Mouse (Mus musculus) large intestine, adult 2 months (tissue): ENCODE results near the gene Cdca4. TPM values are rescaled to one million over a fixed set of nuclear protein-coding genes. Genes with fewer than 3 reads are reported as not detected.

Experiments used
- DNase-seq: peaks from one replicate; pipeline ENCODE4 v3.0.0-alpha.2; 2012; ENCODE audit warnings: low read depth, low spot score
- WGBS: fragments of 180-500 bp; shearing (Covaris S2); methylation state at CpG from one replicate; pipeline ENCODE4 v1.1.7; 2018; 5-methylcytosine and 5-hydroxymethylcytosine counted together
- polyA plus RNA-seq: library from polyadenylated mRNA; depleted of rRNA; stranded (reverse); fragments of >200 nt; gene quantifications from 2 replicates; pipeline ENCODE4 v1.2.3, GENCODE M21; 2012; rRNA removed

The Cdca4 gene
- 25.2 and 26.2 TPM in 2 replicates for polyA plus RNA-seq

DNA sequence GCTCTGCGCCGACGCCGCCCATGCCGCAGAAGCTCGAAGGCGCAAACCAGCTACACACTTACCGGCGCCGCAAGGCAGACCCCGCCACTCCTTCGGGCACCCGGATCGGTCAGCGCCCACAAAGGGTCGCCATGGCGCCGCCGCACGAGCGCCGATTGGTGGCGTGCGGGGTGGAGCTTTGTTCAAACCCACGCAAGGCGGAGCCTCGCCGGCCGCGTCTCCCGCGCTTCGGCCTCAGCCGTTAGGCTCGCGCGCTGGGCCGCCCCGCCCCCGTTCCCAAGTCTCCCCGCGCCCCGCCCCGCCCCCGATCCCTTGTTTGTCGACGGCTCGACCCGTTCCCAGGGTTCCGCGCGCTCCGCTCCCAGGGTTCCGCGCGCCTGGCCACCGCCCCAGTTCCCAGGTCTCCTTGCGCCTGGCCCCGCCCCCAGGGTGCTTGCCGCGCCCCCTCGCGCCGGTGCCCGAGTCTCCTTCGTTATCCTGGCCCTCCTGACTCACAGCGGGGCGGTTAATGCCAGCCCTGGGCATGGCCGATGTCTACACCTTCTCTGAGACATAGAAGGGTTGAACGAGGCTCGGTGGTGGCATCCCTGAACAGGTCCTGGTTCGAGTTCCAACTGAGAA is at the start of gene Cdca4:
Cdca4 (minus strand) TSS at position 180 of the 621 bp plus-strand sequence.
- peak; percentile 64 for DNase-seq
- WGBS, result 2% methylated on average over 70 of the region's 72 CpGs

DNA sequence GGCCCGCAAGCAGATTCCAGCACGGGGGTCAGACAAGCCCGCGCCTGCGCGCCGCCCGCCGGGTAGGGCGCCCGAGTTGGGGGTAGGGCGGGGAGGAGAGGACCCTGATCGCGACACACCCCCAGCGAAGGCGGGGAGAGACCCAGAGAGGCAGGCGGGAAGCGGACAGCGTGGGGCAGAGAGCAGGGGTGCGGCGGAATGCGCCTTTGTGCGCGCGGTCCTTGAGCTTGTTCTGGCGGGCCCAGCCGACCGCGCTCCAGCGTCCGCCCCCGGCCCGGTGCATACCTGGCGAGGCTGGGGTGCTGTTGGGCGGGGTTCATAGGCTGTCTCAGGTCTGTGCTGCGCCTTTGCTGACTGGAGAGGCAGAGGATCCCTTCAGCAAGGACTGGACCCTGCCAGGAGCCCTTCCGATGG is 48.4 kb upstream of the Cdca4 start:
- WGBS, result 4% methylated on average over 37 of the region's 37 CpGs
- DNase-seq, result no peak

DNA sequence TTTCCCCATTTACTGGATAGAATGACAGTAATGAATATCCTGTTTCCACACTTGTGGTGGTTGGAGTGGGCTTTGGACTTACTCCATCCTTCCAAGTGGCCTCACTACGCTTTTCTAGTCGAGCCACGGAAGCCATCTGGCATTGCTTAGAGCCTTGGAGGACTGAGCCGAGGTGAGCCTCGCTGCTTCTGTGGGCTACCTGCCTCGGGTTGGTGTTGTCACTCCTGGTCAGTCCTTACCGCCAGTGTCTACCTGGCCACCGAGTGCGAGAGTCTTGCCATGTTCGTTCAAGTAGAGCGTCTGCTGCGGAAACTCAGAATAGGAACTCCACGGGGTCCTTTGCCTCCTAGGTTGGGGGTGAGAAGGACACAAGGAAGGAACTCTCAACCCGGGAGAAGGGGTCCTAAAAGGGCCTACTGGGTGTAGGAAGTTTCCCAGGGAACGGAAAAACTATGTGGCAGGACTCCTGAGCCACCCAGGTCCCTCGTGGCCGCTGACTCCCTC is 47.9 kb upstream of the Cdca4 start:
- no peak for DNase-seq

GRCm38 (mm10) chr12:112876332-112877072 is 47.3 kb upstream of the Cdca4 start:
- peak; percentile 53 for DNase-seq
- WGBS, result 5% methylated on average over 28 of the region's 28 CpGs

More for the DNA sequence above, 47.9 kb upstream of the Cdca4 start:
- WGBS, result 9% methylated on average over 17 of the region's 17 CpGs

GRCm38 (mm10) chr12:112875225-112876013 is 46.2 kb upstream of the Cdca4 start:
- peak; percentile 55 for DNase-seq
- 25% methylated on average over 16 of the region's 16 CpGs for WGBS

DNA sequence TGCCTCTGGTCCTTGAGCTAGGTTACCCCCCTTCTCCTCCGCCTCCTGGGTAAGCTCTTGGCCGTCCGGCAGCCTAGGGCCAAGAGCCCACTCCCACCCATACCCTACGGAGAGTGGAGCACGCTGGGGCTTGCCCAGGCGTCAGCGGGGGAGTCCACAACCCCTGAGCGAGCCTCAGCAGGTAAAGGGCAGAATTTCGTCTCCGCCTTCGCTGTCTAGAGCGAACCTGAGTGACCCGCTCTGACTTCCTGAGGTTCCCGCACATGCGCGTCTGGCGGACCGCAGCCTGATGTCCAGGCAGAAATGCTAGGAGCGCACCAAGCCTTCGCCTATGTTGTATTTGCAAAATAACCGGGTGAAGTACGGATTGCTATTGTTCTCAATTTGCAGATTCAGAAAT is 45.0 kb upstream of the Cdca4 start:
- 31% methylated on average over 22 of the region's 22 CpGs for WGBS
- no peak for DNase-seq

DNA sequence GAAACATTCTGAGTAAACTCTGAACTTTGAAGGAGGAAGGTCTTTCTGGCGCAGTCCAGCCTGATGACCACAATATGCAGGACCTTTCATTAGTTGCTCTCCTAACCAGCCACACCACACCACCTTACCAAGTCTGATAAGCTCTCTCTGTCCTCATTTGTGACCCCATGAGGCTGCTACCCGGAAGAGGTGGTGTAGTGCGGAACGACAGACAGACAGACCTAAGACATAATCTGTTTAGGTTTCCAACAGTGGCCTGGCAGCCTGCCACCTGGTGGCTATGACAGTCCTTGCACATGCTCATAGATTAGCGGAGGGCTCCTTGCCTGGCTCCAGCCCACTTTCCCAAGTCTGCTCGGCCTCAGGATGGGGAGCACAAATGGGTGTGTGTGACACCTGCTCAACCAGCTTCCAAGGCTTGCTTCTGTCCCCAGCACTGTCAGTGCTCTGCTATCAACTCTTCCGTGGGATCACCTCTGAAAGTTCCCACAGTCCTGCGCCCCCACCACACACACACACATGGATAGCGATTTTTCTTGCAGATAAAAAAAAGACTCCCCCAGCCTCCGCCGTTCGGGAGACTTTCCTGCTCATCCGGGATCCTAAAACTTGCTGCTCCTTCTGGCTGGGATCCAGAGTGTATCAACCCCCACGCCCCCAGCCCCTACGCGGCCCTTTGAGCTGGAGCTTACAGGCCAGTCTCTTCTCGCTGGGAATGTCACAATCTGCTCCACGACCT is 44.4 kb upstream of the Cdca4 start:
- no peak for DNase-seq
- WGBS, result 20% methylated on average over 18 of the region's 18 CpGs

GRCm38 (mm10) chr12:112872991-112873390 is 43.8 kb upstream of the Cdca4 start:
- WGBS, result 83% methylated on average over 10 of the region's 10 CpGs

DNA sequence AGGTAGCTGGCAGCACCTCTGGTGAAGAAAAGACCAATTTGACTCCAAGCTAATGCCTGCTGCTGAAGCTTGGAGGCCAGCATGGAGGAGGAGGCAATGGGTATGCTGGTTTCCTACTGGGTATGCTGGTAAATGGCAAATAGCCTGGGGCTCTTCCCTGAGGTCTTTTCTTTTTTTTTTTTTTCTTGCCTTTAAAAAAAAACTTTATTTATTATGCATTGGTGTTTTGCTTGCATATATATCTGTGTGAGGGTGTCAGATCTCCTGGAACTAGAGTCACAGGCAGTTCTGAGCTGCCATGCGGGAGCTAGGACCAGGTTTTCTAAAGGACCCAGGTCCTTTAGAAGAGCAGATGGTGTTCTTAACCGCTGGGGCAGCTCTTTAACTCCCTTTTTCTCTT is 42.0 kb upstream of the Cdca4 start:
- no peak for DNase-seq
- WGBS, result 95% methylated on average over 2 of the region's 2 CpGs

More at GRCm38 (mm10) chr12:112872991-112873390, 43.8 kb upstream of the Cdca4 start:
- DNase-seq, result no peak

DNA sequence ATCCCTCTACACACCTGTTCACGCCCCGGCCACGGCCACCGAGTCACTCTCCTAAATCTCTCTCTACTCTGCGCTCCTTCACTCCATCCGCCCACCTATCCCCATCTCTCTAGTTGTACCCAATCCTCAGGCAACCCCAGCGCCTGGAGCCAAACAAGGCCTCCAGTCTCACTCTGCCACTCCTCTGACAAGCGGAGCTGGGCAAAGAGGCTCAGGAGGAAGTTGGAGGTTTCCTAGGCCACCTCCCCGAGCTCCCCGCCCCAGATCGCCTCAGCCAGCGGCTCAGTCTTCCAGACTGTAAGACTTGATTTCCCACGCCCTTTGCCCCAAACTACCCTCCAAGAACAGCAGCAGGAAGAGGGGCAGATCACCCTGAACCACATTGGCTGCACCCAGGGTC is 41.6 kb upstream of the Cdca4 start:
- 28% methylated on average over 13 of the region's 13 CpGs for WGBS

GRCm38 (mm10) chr12:112869783-112870204 is 40.6 kb upstream of the Cdca4 start:
- no peak for DNase-seq
- WGBS, result 51% methylated on average over 16 of the region's 16 CpGs

More for the DNA sequence above, 41.6 kb upstream of the Cdca4 start:
- no peak for DNase-seq

- no peak for DNase-seq
- 50% methylated on average over 13 of the region's 13 CpGs for WGBS
Measured at GRCm38 (mm10) chr12:112868178-112869087, 39.2 kb upstream of the Cdca4 start, which contains the start of gene Gpr132. TSS of gene Gpr132 (minus strand) at chr12:112868228.

DNA sequence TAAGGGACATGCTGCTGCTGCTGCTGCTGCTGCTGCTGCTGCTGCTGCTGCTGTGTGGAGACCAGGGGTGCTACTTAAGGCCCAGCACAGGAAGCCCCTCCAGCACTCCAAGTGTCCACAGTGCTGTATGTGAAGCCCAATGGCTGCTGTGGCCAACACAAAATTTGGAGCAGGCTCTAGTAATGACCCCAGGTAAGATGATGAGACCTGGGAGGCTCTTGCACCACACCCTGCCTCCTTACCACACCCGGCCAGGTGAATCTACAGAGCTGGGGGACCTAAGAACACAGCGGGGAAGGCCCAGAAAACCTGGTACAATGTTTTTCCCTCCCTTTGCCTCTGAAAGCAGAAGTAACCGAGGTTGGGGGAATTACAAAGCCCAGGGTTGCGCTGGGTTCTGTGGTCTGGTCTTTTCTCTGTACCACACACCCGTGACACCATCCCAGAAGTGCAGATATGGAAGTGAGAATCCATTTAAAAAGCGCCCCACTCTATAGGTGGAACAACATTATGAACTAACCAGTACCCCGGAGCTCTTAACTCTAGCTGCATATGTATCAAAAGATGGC is 38.0 kb upstream of the Cdca4 start:
- DNase-seq, result no peak
- WGBS, result 80% methylated on average over 7 of the region's 7 CpGs

- no peak for DNase-seq
- 57% methylated on average over 8 of the region's 8 CpGs for WGBS
Measured at GRCm38 (mm10) chr12:112866467-112867080, 37.4 kb upstream of the Cdca4 start.

GRCm38 (mm10) chr12:112864804-112865203 is 35.6 kb upstream of the Cdca4 start:
- no peak for DNase-seq
- WGBS, result 66% methylated on average over 7 of the region's 7 CpGs

- 58% methylated on average over 9 of the region's 9 CpGs for WGBS
- no peak for DNase-seq
Measured at GRCm38 (mm10) chr12:112861911-112862321, 32.7 kb upstream of the Cdca4 start.

DNA sequence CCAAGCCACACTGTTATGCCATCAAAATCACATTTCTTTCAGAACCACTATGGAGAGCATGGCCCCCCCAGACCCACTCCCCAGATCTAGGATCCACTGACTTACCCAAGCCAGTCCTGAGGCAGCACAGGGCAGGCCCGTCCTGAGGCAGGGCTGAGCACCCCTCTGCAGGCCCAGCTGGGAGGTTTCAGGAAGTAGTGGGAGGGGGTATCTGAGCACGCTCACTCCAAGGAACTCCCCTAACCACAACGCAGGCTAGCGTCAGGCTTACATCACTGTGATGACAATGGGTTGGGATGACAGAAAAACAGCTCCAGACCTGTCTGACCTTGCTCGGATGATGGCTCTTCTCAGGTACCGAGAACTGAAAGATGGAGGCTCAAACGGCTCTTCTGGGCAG is 31.5 kb upstream of the Cdca4 start:
- 71% methylated on average over 7 of the region's 7 CpGs for WGBS
- no peak for DNase-seq

DNA sequence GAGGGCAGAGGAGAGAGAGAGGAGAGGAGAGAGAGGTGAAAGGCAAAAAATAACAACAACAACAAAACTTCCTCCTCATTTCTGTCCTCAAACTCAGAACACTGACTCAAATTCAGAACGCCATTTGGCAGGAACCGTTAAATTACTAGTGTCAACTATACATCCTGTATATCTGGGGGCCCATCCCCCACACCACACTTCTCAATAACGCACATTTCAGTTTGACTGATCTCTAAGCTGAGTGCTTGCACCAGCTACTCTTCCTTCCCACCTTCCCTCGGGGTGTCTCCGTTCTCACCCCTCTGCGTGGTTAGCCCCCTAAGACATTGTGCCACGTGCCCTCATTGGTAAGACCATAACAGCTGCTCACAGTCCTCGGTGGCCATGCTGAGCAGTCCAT is 30.7 kb upstream of the Cdca4 start:
- 61% methylated on average over 8 of the region's 8 CpGs for WGBS

More for the DNA sequence above, 30.7 kb upstream of the Cdca4 start:
- DNase-seq, result no peak
